Mouse (Mus musculus) left cerebral cortex, adult 2 months (tissue): ENCODE results near the gene Defa36. TPM values are rescaled to one million over a fixed set of nuclear protein-coding genes. Genes with fewer than 3 reads are reported as not detected.
"Not testable (repeated sequence)": the region's sequence is repeated elsewhere in the genome, so short reads cannot be mapped to it uniquely, and the experiment has no call there.

Experiments
- DNase-seq, 2 experiments: peaks; one replicate each; pipeline ENCODE4 v3.0.0; 2021 to 2022; ENCODE audit warnings: low spot score in 2 of 2, mixed read lengths in 1 of 2; ENCODE audit errors: extremely low spot score in 1 of 2
- H3K27ac ChIP-seq: fragments of 200-600 bp; 2 replicates; pipeline ENCODE4 v1.8.1; 2022
- H3K4me3 ChIP-seq: fragments of 200-600 bp; 2 replicates; pipeline ENCODE4 v1.8.1; 2022
- intact Hi-C: fragments of 180-260 bp; cut with DNase I; formaldehyde crosslinking; loops from one replicate; pipeline ENCODE4 v1.15.1; 2025
- long read RNA-seq, 2 experiments: library from polyadenylated mRNA; stranded (forward); transcript quantifications; one replicate each; pipeline ENCODE4 v2.0.0; 2021; ENCODE audit warnings: borderline mapping rate in 2 of 2
- total RNA-seq, 2 experiments: library from RNA; stranded (reverse); gene quantifications; 2 replicates each; pipeline ENCODE4 v1.2.3; 2021

Defa36 gene
- total RNA-seq, result not detected
- long read RNA-seq, experiment 1, result 0 reads
- long read RNA-seq, experiment 2, result 0 reads

DNA sequence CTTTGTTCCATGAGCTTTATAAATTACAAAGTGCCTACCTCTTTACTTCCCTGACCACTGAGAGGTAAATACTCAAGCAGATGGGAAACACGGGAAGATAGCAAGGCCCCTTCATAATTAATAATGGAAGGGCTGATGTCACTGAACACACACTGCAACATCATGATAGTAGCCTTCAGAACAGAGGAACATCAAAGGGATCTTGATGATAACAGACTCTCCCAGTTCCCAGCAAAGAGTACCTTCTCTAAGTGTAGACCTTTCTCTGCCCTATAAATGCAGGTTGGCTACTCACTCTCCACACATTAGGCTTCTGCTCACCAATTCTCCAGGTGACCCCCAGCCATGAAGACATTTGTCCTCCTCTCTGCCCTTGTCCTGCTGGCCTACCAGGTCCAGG is at the start of gene Defa36:
TSS of gene Defa36 (plus strand) at position 301 of the 400 bp plus-strand sequence.
- intact Hi-C loops, H3K27ac ChIP-seq, H3K4me3 ChIP-seq, DNase-seq: not testable (repeated sequence)

DNA sequence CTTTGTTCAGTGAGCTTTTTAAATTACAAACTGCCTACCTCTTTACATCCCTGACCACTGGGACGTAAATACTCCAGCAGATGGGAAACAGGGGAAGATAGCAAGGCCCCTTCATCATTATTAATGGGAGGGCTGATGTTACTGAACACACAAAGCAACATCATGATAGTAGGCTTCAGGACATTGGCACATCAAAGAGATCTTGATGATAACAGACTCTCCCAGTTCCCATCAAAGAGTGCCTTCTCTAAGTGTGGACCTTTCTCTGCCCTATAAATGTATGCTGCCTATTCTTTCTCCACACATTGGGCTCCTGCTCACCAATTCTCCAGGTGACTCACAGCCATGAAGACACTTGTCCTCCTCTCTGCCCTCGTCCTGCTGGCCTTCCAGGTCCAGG is 49.0 kb upstream of the Defa36 start, which contains the start of gene Defa2:
TSS of gene Defa2 (plus strand) at position 301 of the 400 bp plus-strand sequence.
- DNase-seq, H3K27ac ChIP-seq, intact Hi-C loops, H3K4me3 ChIP-seq: not testable (repeated sequence)

DNA sequence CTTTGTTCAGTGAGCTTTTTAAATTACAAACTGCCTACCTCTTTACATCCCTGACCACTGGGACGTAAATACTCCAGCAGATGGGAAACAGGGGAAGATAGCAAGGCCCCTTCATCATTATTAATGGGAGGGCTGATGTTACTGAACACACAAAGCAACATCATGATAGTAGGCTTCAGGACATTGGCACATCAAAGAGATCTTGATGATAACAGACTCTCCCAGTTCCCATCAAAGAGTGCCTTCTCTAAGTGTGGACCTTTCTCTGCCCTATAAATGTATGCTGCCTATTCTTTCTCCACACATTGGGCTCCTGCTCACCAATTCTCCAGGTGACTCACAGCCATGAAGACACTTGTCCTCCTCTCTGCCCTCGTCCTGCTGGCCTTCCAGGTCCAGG is 35.7 kb upstream of the Defa36 start, which contains the start of gene Defa33:
TSS of gene Defa33 (plus strand) at position 301 of the 400 bp plus-strand sequence.
- H3K27ac ChIP-seq, DNase-seq, H3K4me3 ChIP-seq, intact Hi-C loops: not testable (repeated sequence)

DNA sequence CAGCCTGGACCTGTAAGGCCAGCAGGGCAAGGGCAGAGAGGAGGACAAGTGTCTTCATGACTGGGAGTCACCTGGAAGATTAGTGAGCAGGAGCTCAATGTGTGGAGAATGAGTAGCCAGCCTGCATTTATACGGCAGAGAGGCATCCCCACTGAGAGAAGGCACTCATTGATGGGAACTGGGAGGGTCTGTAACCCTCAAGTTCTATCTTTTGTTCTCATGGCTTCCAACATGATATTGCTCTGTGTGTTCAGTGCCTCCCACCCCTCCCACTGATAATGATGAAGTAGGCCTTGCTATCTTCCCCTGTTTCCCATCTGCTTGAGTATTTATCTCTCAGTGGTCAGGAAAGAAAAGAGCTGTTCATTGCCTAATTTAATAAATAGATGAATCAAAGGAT is 29.2 kb downstream of the Defa36 start, which contains the start of gene Gm7849:
TSS of gene Gm7849 (minus strand) at position 101 of the 400 bp plus-strand sequence.
- H3K4me3 ChIP-seq, H3K27ac ChIP-seq, DNase-seq, intact Hi-C loops: not testable (repeated sequence)

Other genes starting within 250 kb of the Defa36 start
- not detected for gene Defa31, start 235.8 kb upstream of the Defa36 start, total RNA-seq
- gene Gm15293, start 225.8 kb upstream of the Defa36 start, total RNA-seq, result not detected
- not detected for gene Gm15292, start 177.7 kb upstream of the Defa36 start, total RNA-seq
- not detected for gene Defa27, start 111.9 kb upstream of the Defa36 start, total RNA-seq
- gene Defa29, start 100.4 kb upstream of the Defa36 start, total RNA-seq, result not detected
- not detected for gene Defa2, start 48.9 kb upstream of the Defa36 start, total RNA-seq
- not detected for gene Defa33, start 35.6 kb upstream of the Defa36 start, total RNA-seq
- gene Gm7849, start 29.1 kb downstream of the Defa36 start, total RNA-seq, result not detected
- gene Defa20, start 81.8 kb downstream of the Defa36 start, total RNA-seq, result not detected
- gene Defa32, start 101.6 kb downstream of the Defa36 start, total RNA-seq, result not detected
- not detected for gene Defa37, start 138.0 kb downstream of the Defa36 start, total RNA-seq
- gene Defa28, start 155.6 kb downstream of the Defa36 start, total RNA-seq, result not detected
- gene Gm7861, start 167.1 kb downstream of the Defa36 start, total RNA-seq, result not detected
- not detected for gene Defa26, start 190.8 kb downstream of the Defa36 start, total RNA-seq
- not detected for gene Defa17, start 228.4 kb downstream of the Defa36 start, total RNA-seq
- not detected for gene Defa34, start 238.4 kb downstream of the Defa36 start, total RNA-seq